Mouse (Mus musculus) embryo, embryonic 10 days (tissue): ENCODE data around the gene Gm9945.

Source experiments
- DNase-seq: peaks from one replicate; pipeline ENCODE4 v3.0.0-alpha.2; 2015; ENCODE audit warnings: low spot score

Gm9945 gene

GRCm38 (mm10) chr11:53522930-53523329 lies 43.0 kb downstream of the Gm9945 start:
- DNase-seq: no peak

GRCm38 (mm10) chr11:53523545-53524405 lies 43.8 kb downstream of the Gm9945 start:
- no peak for DNase-seq

- no peak for DNase-seq
Observed at GRCm38 (mm10) chr11:53524905-53525304, 44.9 kb downstream of the Gm9945 start.

GRCm38 (mm10) chr11:53525461-53525860 lies 45.5 kb downstream of the Gm9945 start:
- DNase-seq: peak; percentile 82

GRCm38 (mm10) chr11:53528397-53529252 lies 48.7 kb downstream of the Gm9945 start:
- DNase-seq: no peak

GRCm38 (mm10) chr11:53529253-53529557 lies 49.2 kb downstream of the Gm9945 start:
- no peak for DNase-seq

GRCm38 (mm10) chr11:53530001-53530400 lies 50.0 kb downstream of the Gm9945 start:
- no peak for DNase-seq
